Mouse (Mus musculus) heart, postnatal 36 days (tissue): ENCODE results near the gene Nsun3. TPM values are rescaled to one million over a fixed set of nuclear protein-coding genes. Genes with fewer than 3 reads are reported as not detected.
"Not testable (repeated sequence)": the region's sequence is repeated elsewhere in the genome, so short reads cannot be mapped to it uniquely, and the experiment has no call there.

Source experiments
- DNase-seq, 2 experiments: peaks; one replicate each; pipeline ENCODE4 v3.0.0; 2021 to 2022
- intact Hi-C: fragments of 180-260 bp; cut with DNase I; formaldehyde crosslinking; loops from one replicate; pipeline ENCODE4 v1.15.1; 2025
- microRNA-seq, 2 experiments: library from miRNA; unstranded; fragments of <30 nt; microRNA quantifications; one replicate each; pipeline ENCODE4 v1.2.0; 2021; ENCODE audit warnings: borderline number of aligned reads in 2 of 2
- total RNA-seq, 2 experiments: library from RNA; stranded (reverse); gene quantifications; 2 replicates each; pipeline ENCODE4 v1.2.3; 2021

Gene Nsun3
- total RNA-seq, 2 experiments from 2014 or later, result 7.6 to 7.8 TPM

DNA sequence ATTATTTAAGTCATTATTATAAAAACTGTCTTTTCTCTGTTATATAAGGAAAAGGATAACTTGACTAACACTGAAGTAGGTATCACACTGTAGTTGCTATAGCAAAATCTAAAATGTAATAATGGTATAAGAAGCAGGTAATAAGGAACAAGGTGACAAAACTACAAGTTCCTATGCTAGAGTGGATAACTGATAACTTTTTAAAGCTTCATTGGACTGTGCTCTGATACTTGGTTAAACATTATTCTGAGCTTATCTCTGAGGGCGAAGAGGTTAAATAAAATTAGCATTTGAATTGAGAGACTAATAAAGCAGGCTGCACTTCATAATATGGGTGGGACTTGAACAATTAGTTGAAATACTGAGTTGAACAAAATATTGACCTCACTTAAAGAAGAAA lies 33.0 kb downstream of the Nsun3 start:
- DNase-seq, result no peak
- intact Hi-C loops, result no loop called here

DNA sequence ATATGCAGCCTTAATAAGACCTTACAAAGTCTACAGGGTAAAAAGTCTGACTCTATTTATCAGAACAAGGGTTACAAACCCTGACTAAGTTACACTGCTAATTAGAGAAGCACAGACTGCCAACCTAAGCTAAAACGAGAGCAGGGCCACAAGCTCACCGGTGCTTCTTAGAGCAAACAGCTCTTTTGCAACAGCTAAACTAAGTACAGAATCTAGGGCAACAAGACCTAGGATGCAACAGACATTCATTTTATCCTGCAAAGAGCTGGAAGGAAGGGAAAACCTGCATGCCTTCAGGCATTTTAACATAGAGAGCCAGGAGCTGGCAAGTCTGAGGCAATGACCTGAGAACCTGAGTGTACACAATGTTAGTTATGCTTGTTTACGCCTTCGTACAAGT lies 33.5 kb downstream of the Nsun3 start:
- intact Hi-C loops, result no loop called here
- DNase-seq, result no peak

DNA sequence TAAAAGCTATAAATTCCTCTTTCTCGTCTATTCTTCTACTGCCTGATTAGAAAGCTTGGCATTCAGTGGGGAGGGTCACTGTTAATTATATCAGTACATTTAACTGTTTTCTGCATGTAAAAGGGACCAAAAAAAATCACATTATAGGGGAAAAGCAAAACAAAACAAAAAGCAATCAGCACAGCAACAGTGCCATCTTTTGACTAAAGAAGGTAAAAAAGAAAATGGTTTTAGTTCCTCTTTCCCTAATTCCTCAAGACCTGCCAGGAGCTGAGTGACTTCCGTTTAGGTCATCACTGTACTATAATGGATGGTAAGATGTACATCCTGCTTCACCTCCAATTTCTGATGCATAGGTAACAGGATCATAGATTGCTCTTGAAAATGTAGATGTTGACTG lies 40.7 kb downstream of the Nsun3 start:
- no peak for DNase-seq
- intact Hi-C loops, result no loop called here

DNA sequence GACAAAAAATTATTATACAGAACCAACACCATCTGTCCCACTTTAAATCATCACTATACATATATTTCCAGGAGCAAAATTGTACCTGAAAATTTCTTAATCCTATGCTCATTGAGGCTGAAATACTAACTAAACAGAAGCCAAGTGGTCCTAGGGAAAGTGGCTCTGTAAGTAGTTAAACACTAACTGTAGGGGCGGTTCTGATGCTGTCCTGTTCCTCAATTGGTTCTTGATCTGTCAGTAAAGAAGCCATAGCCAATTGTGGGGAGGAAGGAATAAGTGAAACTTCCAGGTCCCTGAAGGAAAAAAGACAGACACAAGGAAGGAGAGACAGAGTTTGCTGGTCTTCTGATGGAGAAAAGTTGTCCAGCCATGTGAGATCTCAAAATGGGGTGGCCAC lies 52.3 kb downstream of the Nsun3 start:
- no peak for DNase-seq
- intact Hi-C loops, result no loop called here

DNA sequence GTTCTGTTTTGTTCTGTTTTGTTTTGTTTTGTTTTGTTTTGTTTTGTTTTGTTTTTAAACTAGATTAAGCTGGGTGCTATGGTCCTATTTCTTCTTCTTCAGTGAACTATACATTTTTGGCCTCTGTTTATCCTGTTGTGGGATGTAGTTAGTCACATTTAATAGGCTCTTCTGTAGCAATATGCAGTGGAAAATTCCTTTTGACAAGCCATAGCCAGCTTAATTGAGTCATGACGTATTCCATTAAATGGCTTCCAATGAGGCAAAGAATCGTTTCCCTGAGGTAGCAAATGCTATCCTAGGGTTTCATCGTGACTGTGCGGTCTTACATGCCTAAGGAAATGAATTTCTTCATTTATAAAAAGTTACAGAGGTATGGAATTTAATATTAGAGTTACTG lies 56.3 kb downstream of the Nsun3 start:
- DNase-seq, result no peak
- intact Hi-C loops, result no loop called here

DNA sequence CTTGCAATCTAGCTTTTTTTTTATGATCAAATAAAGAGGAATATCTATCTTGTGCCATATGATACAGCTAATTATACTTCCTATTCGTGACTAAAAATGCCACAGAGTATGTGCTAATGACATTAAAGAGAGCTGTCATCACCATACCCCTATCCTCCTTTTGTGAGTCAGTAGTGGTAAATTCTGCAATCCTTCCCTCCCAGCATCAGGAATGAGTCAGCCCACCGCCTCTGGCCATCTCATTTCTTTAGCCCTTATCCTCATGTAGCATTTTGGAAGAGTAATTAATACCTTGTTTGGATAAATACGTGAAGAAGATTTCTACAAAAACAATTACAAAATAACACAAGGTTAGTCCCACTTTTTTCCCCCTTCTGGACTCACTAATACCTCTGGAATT lies 56.8 kb downstream of the Nsun3 start:
- no peak for DNase-seq
- intact Hi-C loops, result no loop called here

DNA sequence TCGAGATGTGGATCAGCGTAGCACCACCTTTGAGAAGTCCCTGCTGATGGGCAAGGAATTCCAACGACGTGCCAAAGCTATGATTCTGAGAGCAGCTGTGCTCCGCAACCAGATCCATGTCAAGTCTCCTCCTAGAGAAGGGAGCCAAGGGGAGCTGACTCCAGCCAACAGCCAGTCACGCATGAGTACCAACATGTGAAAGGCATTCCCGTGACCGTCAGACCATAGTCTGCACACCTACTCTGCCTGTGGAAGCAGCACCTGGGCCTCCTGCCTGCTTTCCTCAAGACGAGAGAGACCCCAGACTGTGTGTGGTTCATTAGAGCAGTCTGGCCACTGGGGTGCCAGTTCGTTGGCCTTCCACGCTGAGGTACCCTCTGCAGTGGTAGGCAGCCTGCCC lies 68.4 kb downstream of the Nsun3 start:
- DNase-seq, intact Hi-C loops: not testable (repeated sequence)

DNA sequence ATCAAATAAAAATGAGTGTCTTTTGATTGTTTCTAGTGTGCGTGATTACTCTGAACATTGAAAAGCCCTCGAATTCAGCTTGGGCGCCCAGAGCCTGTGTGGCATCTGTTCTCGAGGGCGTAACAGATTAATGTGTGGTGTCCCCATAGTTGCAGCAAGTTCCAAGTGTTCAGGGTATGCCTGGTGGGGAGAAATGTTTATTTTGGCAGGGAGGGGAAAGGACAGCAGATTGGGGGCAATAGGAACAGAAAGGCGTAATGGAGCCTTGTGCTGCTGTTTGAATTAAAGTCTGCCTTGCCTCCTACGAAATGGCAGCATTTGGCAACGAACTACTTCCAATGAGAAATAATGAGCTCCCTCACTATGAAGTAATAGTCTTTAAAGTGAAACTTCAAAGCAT lies 96.2 kb downstream of the Nsun3 start:
- intact Hi-C loops, result no loop called here
- no peak for DNase-seq

DNA sequence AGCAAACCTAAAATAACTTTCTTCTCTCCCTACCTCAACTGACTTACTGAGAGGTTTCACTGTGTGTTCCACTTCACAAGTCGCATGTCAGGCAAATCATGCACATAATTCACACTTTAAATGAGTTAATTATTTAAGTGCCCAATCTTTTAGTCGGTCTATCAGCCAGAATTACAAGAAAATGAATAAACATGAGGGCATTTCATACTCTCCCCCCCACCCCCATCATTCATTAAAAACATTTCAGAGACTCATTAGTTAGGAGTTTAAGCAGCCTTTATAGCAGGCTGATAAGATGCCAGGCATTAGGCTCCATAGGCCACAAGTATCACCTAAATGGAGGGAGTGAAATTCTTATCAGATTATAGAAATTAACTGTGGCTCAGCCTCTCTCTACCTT lies 100.5 kb downstream of the Nsun3 start:
- DNase-seq, result no peak
- intact Hi-C loops, result no loop called here

DNA sequence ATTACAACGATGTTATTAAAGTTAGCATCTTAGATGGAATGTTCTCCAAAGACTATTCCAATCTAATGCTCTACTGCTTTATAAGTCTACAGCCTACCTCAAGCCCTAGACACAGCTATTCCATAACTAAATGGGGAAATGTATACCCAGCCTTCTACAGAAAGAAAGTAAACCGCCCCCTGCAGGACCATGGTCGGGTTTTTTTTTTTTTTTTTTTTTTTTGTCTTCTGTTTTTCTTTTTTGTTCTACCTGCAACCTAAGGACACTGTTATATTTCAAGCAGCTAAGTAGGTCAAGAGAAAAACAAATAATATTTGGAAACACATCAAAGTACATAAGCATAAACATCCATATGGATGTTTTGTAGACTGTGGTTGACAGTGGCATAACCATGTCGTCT lies 101.1 kb downstream of the Nsun3 start:
- DNase-seq, result no peak
- intact Hi-C loops, result no loop called here

Small RNAs within 50 kb of the gene (microRNA-seq; reads per million reads assigned to microRNA genes)
- 0 reads per million in 2 experiments for gene Gm25986

Other genes starting within 250 kb of the Nsun3 start
- not detected for gene Stx19, start 27.9 kb upstream of the Nsun3 start, total RNA-seq
- 1 to 10 TPM; 8.2 to 10.0 TPM for gene Arl13b, start 60.2 kb upstream of the Nsun3 start, total RNA-seq
- gene Pros1, start 67.5 kb upstream of the Nsun3 start, total RNA-seq, result 10 to 100 TPM; 18.5 to 21.1 TPM